Mouse (Mus musculus) bone marrow, adult 2 months (tissue): ENCODE measurements around the gene Gm3164.
"Not testable (repeated sequence)": the region's sequence is repeated elsewhere in the genome, so short reads cannot be mapped to it uniquely, and the experiment has no call there.

Experiments
- CTCF ChIP-seq: fragments of 200-500 bp; IDR thresholded peaks from 2 replicates; pipeline ENCODE4 v1.5.1; 2011; ENCODE audit warnings: low read length, control low read depth; ENCODE audit not compliant: control insufficient read depth, insufficient read depth
- POLR2A ChIP-seq: fragments of 200-500 bp; IDR thresholded peaks from 2 replicates; pipeline ENCODE4 v1.6.1; 2011; ENCODE audit warnings: low read depth, mild to moderate bottlenecking, control low read depth, low read length, borderline replicate concordance; ENCODE audit not compliant: control insufficient read depth

DNA sequence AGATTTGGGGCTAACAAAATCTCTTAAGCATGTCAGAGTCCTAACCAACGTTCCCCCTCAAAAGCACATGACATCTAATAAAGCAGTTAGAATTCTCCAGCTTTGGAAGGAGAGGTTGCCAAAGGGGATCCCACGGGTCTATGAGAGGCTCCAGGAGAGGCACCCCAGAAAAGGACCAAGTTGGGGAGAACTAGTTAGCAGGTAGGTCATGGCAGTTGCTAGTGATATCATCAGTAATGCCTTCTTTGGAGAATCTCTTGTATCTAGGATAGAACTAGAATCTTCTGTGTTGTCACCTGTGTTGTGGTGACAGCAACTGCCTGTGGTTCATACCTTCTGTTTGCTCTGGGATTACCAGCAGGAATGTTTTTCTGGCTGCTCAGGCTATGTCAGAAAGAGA lies 66.2 kb downstream of the Gm3164 start, which contains the start of gene Gm3182:
- TF ChIP-seq POLR2A, CTCF: not testable (repeated sequence)
